In the genomic region with DNA sequence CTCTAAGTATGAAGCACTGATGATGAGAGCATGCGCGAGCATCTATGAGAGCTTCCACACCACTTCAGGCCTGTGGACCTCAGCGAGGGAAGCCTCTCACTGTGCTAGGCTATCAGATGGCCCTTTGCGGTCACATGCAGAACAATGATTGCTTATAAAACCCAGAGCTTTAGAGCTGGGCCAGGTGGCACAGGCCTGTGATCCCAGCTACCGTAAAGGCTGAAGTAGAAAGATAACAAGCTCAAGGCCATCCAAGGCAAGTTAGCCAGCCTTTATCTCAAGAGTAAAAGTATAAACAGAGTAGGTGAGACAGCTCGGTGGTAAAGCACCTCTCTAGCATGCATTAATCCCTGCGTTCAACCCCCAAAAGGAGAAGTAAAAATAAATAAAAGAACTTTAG, we compare ENCODE assay signal across 27 mouse cellular contexts.
DNase-seq lines count a peak whose midpoint lies in the region; ATAC-seq and TF ChIP-seq lines count a peak whose summit lies in the region.
"Had no signal": no experiment of that assay in that cellular context is flagged by ENCODE, and none has a peak within 500 bp of the region (broad histone marks: within the 10 kb centered on the region; RNA-seq: fewer than 3 reads in every experiment).

No protein-coding gene starts in this region.

- H3K4me1 ChIP-seq in liver, embryonic 12.5 days = peaks cover 22% of the 10 kb centered on the region
- H3K4me1 ChIP-seq in liver, postnatal 0 days (ENCODE audit: insufficient read depth) = no peaks in the 10 kb centered on the region
- H3K4me1 ChIP-seq: forebrain, embryonic 15.5 days; heart, embryonic 13.5 days; midbrain, embryonic 12.5 days; neural tube, embryonic 12.5 days had no signal

- peaks cover 18% of the 10 kb centered on the region for H3K27me3 ChIP-seq in liver, embryonic 12.5 days (replicated peaks)
- no peaks in the 10 kb centered on the region for H3K27me3 ChIP-seq in liver, postnatal 0 days (ENCODE audit: insufficient read depth, low read length)
- H3K27me3 ChIP-seq: embryonic facial prominence, embryonic 15.5 days; forebrain, embryonic 15.5 days; midbrain, embryonic 12.5 days; neural tube, embryonic 12.5 days had no signal

- H3K27ac ChIP-seq in liver, embryonic 12.5 days = peak overlapping the region; percentile 61
- H3K27ac ChIP-seq in liver, postnatal 0 days (ENCODE audit: low read depth) = no peak overlapping the region
- H3K27ac ChIP-seq: embryonic facial prominence, embryonic 10.5 days; embryonic facial prominence, embryonic 15.5 days; forebrain, embryonic 15.5 days; heart, adult 2 months; heart, embryonic 13.5 days; hindbrain, embryonic 14.5 days; kidney, postnatal 0 days; midbrain, embryonic 12.5 days; neural tube, embryonic 12.5 days had no signal

- no peaks in the 10 kb centered on the region for H3K9me3 ChIP-seq in liver, embryonic 12.5 days (replicated peaks)
- no peaks in the 10 kb centered on the region for H3K9me3 ChIP-seq in liver, postnatal 0 days (ENCODE audit: low read length)
- H3K9me3 ChIP-seq: embryonic facial prominence, embryonic 10.5 days; embryonic facial prominence, embryonic 15.5 days; forebrain, embryonic 15.5 days; heart, embryonic 13.5 days; midbrain, embryonic 12.5 days; neural tube, embryonic 12.5 days had no signal

- H3K36me3 ChIP-seq in liver, embryonic 12.5 days = no peaks in the 10 kb centered on the region
- no peaks in the 10 kb centered on the region for H3K36me3 ChIP-seq in liver, postnatal 0 days (replicated peaks; ENCODE audit: insufficient read depth, low read length)
- H3K36me3 ChIP-seq: embryonic facial prominence, embryonic 10.5 days; embryonic facial prominence, embryonic 15.5 days; forebrain, embryonic 15.5 days; heart, embryonic 13.5 days; midbrain, embryonic 12.5 days; neural tube, embryonic 12.5 days had no signal

- no peak overlapping the region for H3K4me3 ChIP-seq in liver, embryonic 12.5 days
- H3K4me3 ChIP-seq in liver, postnatal 0 days (ENCODE audit: low read depth, low read length) = no peak overlapping the region
- H3K4me3 ChIP-seq: embryonic facial prominence, embryonic 10.5 days; embryonic facial prominence, embryonic 15.5 days; forebrain, embryonic 15.5 days; heart, adult 2 months; heart, embryonic 13.5 days; midbrain, embryonic 12.5 days; myocyte; neural tube, embryonic 12.5 days had no signal

- 29% methylated on average over 7 of the region's 7 CpGs for WGBS in liver, embryonic 12.5 days (ENCODE audit: insufficient replicate concordance)
- WGBS in liver, postnatal 0 days (ENCODE audit: insufficient replicate concordance) = 52% methylated on average over 7 of the region's 7 CpGs

- peak overlapping the region; percentile 34 for H3K4me2 ChIP-seq in liver, embryonic 12.5 days
- H3K4me2 ChIP-seq in liver, postnatal 0 days (ENCODE audit: low read depth, low read length) = no peak overlapping the region
- H3K4me2 ChIP-seq: embryonic facial prominence, embryonic 15.5 days; forebrain, embryonic 15.5 days; heart, embryonic 13.5 days; hindbrain, embryonic 14.5 days; midbrain, embryonic 12.5 days; neural tube, embryonic 12.5 days had no signal

- ATAC-seq in erythroblast, adult 5-6 weeks (replicated peaks; ENCODE audit: low FRiP score, poor library complexity, severe bottlenecking) = peak; percentile 79
- ATAC-seq in liver, embryonic 12.5 days = peak; percentile 94
- ATAC-seq in liver, postnatal 0 days = peak; percentile 81
- ATAC-seq: forebrain, embryonic 15.5 days had no signal

- 0 out of 2 replicates have a peak overlapping the region, but pooled peaks have one; percentile 0 for H3K9ac ChIP-seq in liver, embryonic 12.5 days
- H3K9ac ChIP-seq in liver, postnatal 0 days (replicated peaks) = no peak overlapping the region
- H3K9ac ChIP-seq: embryonic facial prominence, embryonic 15.5 days; forebrain, embryonic 15.5 days; heart, embryonic 13.5 days; hindbrain, embryonic 14.5 days; midbrain, embryonic 12.5 days; neural tube, embryonic 12.5 days had no signal

- DNase-seq in c-Kit-positive CD71-positive TER-119-positive erythroid progenitor cells, embryonic 14.5 days (ENCODE audit: low spot score) = peak; percentile 42
- DNase-seq in liver, postnatal 0 days = no peak
- DNase-seq in left cerebral cortex, adult 9 months (ENCODE audit: low spot score in 2 of 2) = no peak
- DNase-seq in heart, adult 9 months (ENCODE audit: low spot score in 2 of 2) = no peak
- no peak for DNase-seq in urinary bladder, postnatal 10 days (ENCODE audit: low spot score)
- DNase-seq in adrenal gland, adult 2 months = no peak
- DNase-seq: adrenal gland, adult 8-10 months; B cell, adult 2 months; cerebellum, adult 11-12 months; cerebellum, postnatal 10 days; heart, adult 2 months; heart, postnatal 10 days; kidney, adult 2 months; kidney, postnatal 4 days; lung, postnatal 4 days; right cerebral cortex, postnatal 4 days had no signal

- TF ChIP-seq CTCF in liver, postnatal 0 days (IDR thresholded peaks at IDR 0.05; ENCODE audit: low read depth) = no peak

- TF ChIP-seq EP300 in liver, postnatal 0 days (IDR thresholded peaks at IDR 0.05; ENCODE audit: low read depth) = peak; percentile 61; the same call in 1 of the 2 replicates
